Mouse (Mus musculus) ovary, postnatal 10 days (tissue): ENCODE measurements around the gene Jag1.

Experiments used
- DNase-seq: peaks from one replicate; pipeline ENCODE4 v3.0.0; 2022; ENCODE audit warnings: low spot score

Gene Jag1

DNA sequence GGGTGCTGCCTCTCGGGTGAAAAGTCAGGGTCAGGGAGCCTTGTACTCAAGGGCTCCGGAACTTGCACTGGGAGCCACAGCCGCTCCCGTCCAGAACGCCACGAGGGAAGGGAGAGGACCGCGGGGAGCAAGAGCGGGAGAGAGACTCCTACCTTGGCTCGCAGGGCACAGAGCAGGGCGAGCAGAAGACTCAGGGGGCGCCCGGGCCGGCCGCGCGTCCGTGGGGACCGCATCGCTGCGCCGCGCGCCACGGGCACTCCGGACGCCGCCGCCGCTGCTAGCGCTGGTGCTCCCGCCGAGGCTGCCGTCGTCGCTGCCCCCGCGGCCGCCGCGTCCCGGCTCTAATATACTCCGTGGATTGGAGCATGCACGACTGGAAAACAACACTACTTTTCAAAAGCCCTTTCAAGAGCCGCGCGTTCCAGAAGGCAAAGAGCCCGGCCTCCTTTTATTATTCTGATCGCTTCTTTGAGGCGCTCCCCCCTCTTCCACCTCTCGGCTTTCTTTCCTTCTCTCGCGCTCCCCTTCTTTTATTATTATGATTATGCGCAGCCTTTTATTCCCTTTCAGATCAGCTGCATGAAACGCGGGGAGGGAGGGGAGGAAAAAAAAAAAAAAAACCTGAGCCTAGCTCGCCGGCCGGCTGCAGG is at the start of gene Jag1:
Gene Jag1, minus strand, starts transcription at position 620 of the 650 bp plus-strand sequence.
- DNase-seq = peak; percentile 47

- DNase-seq = no peak
Measured at GRCm38 (mm10) chr2:137156018-137156417, 39.6 kb upstream of the Jag1 start.

GRCm38 (mm10) chr2:137153825-137154224 is 37.4 kb upstream of the Jag1 start:
- DNase-seq = no peak

- no peak for DNase-seq
Measured at GRCm38 (mm10) chr2:137153172-137153667, 36.8 kb upstream of the Jag1 start.

GRCm38 (mm10) chr2:137150953-137151352 is 34.5 kb upstream of the Jag1 start:
- DNase-seq = no peak

- no peak for DNase-seq
Measured at GRCm38 (mm10) chr2:137146938-137147666, 30.7 kb upstream of the Jag1 start.

- no peak for DNase-seq
Measured at GRCm38 (mm10) chr2:137138063-137138462, 21.6 kb upstream of the Jag1 start.

DNA sequence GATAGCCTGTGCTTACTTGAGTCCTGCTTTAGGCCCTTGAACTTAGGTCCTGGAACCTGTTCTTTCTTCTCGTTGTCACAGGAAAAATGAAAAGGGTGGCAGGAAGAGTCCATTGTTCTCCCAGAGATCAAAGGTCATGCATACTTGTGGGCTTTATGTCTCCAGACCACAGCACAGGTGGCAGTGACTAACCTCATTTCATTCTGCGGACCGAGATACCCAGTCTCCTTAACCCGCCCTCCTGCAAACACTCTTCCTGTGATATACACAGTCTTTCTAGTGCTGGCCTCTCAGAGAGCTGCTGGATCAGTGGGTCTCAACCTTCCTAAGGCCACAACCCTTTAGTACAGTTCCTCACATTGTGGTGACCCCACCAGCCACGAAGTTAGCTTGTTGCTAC is 17.6 kb upstream of the Jag1 start:
- DNase-seq = no peak

GRCm38 (mm10) chr2:137124861-137125260 is 8.4 kb upstream of the Jag1 start:
- DNase-seq = no peak

DNA sequence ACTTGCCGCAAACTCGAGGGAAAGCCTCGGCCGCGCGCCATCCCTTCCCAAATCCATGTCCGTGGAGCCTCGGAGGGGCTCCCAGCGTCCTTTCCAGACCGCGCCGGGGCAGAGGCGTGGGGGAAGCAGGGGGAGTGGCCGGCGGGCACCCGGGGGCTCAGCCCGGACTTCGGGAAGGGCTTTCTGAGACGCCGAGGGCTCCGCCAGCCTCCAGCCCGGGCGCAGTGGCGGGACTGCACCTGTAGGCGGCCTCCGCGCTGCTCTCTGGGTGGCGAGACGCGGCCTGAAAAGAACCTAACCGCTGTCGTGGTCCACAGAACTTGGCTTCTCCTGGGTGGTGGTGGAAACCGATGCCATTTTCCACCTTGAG is 862 bp upstream of the Jag1 start:
- peak; percentile 81 for DNase-seq

- DNase-seq = peak; percentile 92
Measured at GRCm38 (mm10) chr2:137116675-137117320, 354 bp upstream of the Jag1 start.

DNA sequence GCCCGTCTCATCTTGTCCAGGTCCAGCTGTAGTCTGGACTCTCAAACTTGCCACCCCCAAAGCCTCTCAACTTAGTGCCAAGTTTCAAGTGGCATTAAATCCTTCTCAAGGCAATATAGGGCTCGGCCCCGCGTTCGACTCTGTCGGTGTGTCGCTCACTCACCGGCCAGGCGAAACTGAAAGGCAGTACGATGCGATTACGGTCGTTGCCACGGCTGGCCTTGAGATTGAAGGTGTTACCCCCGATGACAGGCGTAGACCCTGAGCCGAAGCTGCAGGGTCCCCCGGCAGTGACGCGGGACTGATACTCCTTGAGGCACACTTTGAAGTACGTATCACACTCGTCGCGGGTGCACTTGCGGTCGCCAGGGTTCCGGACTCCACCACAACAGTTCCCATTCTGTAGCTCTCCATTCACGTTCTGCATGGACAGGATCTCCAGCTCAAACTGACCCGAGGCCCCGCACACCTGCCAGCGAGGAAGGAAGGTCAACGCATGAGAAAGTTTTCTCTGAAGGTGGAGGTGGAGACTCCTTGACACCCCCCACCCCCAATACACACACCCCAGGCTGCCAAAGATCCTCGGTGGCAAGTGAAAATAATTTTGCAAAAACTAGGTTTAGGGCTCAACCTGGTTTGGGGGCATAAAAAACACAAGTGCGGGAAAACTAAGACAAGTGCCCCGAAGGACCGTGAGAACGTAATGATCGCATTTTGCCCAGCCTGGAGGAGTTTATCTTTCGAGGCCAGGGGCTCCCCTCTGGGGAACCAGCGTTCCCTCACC is 1.0 kb downstream of the Jag1 start:
- DNase-seq = no peak

DNA sequence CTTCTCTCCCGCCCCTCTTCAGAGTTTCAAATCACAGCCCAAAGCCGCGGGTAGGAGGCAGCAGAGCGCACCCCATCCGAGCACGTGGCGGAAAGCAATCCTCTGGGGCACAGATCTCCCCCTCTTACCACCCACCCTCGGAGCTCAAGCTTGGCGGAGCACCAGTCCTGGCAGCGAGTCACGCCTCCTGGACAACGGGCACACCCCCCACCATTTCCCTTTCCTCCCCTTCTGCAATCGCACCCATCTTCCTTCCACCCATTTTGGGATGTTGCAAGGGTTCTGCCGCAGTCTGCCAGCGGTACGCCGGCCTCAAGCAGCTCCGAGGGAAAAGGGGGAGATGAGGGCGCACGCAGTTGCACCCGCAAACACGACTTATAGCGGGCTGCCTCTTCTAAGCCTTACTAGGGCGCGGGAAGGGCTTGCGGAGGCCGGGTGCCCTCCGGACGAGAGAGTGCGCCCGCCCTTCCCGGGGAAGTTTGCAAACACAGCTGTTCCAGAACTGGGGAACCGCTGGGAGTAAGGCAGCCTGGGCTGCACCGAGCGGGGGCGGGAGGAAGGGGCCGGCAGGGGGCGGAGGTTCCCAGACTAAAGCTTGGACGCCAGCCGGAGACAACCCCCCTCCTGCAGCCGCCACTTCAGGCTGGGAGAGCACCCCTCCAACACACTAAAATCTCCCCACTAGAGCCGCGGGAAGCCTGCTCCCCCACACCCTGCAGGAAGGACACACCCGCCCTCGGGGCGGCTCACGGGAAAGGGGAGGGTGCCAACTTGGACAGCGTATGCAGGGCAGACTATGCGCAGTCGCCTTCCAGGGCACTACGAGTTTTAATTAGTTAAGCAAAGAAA is 2.0 kb downstream of the Jag1 start:
- DNase-seq = peak; percentile 68

- peak; percentile 29 for DNase-seq
Measured at GRCm38 (mm10) chr2:137113288-137114061, 3.0 kb downstream of the Jag1 start.

DNA sequence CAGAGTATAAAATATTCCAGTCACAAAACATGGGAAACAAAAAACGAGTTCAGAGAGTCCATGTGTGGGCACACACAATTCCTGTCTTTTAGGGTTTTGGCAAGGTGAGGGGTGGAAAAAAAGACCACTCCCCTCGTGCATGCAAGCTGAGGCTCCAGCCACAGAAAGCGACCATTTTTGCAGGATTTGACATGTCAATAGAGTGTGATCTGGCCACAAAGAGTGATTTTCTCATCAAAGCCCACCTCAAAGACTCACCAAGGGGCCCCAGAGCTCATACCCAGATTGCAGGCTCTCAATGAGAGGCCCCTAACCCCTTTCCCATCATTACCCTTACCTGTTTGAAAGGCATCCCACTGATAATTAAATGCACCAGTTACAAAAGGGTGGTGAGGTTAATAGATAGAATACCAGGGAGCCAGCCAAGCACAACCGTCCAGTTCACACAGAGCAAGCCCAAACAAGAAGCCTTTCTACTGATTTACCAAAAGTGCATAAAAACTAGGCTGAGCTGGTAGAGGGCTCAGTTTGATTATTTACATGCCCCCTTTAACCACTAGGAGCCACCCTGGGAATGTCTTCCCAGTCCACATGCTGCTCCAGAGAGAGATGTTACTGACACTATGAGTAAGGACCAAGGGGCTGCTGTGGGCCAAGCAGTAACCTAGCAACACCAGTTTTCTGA is 6.1 kb downstream of the Jag1 start:
- no peak for DNase-seq

DNA sequence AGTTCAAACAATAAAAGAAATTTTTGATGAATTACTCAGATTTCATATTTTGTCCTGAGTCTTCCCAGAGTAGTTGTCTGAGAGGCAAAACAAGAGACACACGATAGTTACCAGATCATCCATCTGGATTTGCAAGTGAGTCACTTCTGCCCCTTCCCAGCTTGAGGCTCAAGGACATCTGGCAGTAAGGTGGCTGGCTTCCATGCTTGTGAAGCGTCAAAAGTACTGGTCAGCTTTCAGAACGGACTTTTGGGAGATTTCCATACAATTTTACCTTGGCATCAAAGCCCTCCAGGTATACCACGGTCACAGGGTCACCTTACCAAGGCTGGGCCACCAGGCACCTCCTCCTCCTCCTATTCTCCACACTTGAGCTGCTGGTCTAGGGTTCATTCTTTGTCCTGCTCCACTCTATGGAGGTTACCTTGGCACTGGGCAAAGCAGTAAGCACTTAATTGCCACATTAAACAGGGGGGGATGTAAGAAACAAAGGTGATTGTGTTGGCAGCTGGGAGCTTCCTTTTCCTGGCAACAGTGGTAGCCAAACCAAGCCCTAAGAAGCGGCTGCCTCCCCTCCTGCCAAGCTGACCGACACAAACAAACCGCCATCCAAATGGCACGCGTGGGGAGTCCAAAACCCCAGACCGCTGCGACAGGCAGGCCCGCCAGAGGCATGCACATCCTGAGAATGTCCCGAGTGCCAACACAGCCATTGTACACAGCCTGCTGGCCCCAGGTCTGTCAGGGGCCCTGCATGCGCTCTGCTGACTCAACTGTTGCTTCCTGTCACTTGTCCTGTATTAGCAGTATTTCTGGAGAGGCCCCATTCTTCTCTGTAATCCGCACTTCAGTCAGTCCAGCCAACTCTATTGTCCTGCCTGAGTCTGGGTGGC is 6.9 kb downstream of the Jag1 start:
- DNase-seq = no peak

GRCm38 (mm10) chr2:137107946-137108345 is 8.5 kb downstream of the Jag1 start:
- no peak for DNase-seq

GRCm38 (mm10) chr2:137107203-137107602 is 9.2 kb downstream of the Jag1 start:
- DNase-seq = no peak

- no peak for DNase-seq
Measured at GRCm38 (mm10) chr2:137101074-137101473, 15.4 kb downstream of the Jag1 start.
